Mouse (Mus musculus) cerebellum, postnatal 25 days (tissue): ENCODE results near the gene Olfr600.
"Not testable (repeated sequence)": the region's sequence is repeated elsewhere in the genome, so short reads cannot be mapped to it uniquely, and the experiment has no call there.

Experiments
- DNase-seq, 2 experiments: peaks; one replicate each; pipeline ENCODE4 v3.0.0; 2021; ENCODE audit warnings: mixed read lengths in 2 of 2

The Olfr600 gene

DNA sequence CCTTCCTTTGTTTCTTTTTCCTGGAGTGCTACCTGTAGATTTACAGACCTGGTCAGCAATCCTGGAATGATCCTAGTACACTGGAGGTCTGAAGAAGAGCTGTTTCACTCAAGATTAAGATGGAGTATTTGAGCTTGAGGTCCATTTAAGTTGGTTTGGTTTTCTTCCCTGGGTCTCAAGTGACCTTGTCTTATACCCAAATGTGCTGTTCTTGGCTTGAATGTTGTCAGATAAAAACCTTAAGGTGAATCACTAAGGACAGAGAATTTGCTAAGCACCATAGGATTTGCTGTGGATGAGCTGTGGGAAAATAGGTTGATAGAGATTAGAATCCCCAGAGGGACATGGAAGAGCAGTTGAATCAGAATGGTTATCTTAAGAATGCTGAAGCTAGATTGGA lies at the start of gene Olfr600:
TSS of gene Olfr600 (minus strand) at position 101 of the 400 bp plus-strand sequence.
- DNase-seq = no peak

DNA sequence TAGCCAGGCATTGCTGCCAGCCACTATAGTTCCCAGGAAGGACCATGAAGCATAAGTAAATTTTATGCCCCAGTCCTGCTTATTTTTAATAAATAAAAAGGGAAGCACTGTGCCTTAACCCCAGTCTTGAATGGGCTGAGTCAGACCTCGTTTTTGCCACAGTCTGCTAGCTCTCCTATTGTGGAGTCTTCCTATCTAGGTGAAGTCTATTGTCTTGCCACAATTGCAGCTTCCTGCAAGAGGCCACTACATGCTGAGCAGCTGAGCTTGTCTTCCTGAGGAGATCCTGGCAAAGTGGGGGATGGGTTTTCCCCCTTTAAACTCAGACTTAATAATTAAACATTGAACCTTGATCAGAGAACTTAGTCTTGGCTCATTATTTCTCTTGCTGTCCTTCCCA lies 49.5 kb upstream of the Olfr600 start:
- DNase-seq = no peak

DNA sequence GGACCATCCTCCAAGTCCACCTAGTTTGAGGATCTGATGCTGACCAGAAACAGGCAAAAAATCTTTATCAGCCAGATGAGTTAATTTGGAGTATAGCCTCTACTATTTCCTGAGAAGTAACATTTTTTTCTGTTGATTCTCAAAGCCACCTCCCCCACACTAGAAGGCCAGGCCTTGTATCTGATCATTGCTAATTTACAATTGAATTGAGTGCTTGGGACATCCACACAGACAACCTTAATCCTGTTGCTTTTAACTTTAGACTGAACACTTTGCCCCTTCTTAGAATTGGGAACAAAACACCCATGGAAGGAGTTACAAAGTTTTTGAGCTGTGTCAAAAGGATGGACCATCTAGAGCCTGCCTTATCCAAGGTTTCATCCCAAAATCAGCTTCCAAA lies 48.3 kb upstream of the Olfr600 start:
- DNase-seq = no peak

DNA sequence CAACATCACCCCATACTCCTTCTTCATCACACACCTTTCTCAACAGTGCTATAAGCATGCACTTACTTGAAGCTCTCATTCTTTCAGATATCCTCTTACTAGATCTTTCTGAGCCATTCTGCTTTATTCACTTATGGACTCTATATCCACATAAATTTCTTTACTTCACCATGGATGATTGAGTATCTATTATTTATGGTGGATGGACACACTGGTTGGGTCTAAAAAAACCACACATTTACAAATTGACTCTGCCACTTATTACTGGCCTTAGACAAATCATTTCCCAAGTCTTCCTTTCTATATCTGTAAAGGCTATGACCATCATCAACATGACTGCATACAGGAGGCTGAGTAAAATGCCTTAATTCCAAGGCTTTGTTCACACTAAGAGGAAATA lies 36.6 kb upstream of the Olfr600 start, which contains the start of gene Olfr603:
TSS of gene Olfr603 (minus strand) at position 101 of the 400 bp plus-strand sequence.
- DNase-seq = no peak

DNA sequence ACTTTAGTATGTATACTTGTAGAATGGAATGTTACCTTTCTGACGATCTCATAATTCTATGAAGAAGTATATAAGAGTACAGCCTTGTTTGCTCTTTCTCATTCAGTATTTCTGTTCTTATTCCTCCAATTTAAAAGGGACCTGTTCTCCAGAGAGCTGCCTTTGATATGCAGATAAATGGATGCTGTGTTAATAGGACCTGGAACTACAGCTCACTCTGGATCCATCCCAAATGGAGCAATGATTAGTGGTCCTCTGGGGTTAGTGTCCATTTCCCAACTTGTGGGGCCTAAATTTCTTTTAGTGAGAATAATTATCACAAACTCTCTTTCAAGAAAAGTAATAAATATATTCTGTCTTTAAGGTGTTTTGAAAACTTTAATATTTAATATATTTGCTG lies 13.1 kb upstream of the Olfr600 start, which contains the start of gene Olfr601:
TSS of gene Olfr601 (minus strand) at position 101 of the 400 bp plus-strand sequence.
- DNase-seq = no peak

DNA sequence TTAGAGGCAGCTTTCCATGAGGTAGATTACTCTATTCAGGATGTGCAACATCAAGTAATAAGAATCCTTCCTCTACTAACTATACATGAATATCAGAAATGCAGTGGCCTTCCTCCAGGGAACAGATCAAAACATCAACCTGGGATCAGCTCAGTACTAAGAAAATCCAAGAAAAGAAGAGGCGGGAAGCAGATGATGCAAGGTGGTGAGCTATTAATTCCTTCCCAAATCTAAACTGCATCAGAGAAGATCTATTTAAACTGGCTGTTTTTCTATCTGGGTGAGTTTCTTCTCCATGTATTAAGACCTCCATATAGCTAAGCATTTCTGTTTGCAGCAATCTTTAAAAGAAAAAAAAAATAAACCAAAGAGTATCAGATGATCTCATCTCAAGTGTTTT lies 13.9 kb downstream of the Olfr600 start, which contains the start of gene Olfr599:
TSS of gene Olfr599 (plus strand) at position 301 of the 400 bp plus-strand sequence.
- DNase-seq = no peak

DNA sequence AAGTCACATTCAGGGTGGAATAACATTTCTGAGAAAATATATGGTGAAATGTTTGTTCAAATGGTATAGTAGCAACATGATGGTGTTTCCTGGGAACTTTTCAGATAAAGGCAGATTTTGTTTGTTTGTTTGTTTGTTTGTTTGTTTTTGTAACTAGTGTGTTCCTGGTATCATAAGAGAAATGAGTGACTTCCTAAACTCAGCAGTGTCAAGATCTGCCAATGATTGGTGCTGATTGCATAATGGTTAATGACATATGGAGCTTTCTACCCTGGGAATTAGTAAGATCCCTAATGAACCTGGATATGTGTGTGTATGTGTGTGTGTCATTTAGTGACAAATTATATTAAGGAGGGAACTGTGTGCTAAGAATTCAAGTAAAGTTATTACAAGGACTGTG lies 26.2 kb downstream of the Olfr600 start, which contains the start of gene Olfr598:
TSS of gene Olfr598 (plus strand) at position 301 of the 400 bp plus-strand sequence.
- no peak for DNase-seq

DNA sequence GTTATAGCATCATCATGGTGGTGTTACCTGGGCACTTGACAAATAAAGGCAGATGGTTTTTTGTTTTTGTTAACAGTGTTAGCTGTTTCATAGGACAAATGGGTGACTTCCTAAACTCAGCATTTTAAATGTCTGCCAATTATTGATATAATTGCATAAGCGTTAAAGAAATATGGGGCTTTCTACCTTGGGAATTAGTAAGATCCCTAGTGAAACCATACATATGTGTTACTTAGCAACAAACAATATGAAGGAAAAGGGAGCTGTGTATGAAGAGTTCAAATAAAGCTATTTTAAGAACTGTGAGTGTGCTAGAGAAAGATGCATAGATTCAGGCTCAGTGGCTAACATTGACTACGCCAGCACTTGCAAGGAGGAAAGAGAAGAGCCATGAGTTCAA lies 33.5 kb downstream of the Olfr600 start, which contains the start of gene Olfr597:
TSS of gene Olfr597 (plus strand) at position 301 of the 400 bp plus-strand sequence.
- DNase-seq = not testable (repeated sequence)

DNA sequence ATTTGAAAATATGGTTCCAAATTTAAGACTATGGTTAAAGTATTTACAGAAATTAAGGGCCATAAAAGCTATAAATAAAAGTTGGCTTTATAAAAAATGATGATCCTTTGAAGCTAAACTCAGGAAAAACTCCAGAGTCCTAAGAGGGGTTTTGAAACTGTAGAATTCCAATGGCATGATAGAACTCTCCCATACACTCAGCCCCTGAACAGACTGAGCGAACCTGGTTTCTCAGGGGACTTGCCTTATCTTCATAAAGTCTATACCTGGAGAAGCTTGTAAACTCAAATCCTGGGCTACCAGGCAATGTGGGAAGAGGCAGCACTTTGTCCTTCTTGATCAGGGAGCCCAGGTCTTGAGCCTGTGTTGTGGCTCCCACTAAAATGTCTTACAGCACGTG lies 44.1 kb downstream of the Olfr600 start, which contains the start of gene Olfr596:
TSS of gene Olfr596 (plus strand) at position 301 of the 400 bp plus-strand sequence.
- DNase-seq = not testable (repeated sequence)
